Mouse (Mus musculus) G1E-ER4 (cell line): ENCODE data around the gene Lrrc51. TPM values are rescaled to one million over a fixed set of nuclear protein-coding genes. Genes with fewer than 3 reads are reported as not detected.

Experiments
- GATA1 ChIP-seq: IDR thresholded peaks from one replicate; pipeline ENCODE4 v1.8.0; 2012; ENCODE audit warnings: low read length, inconsistent platforms
- polyA plus RNA-seq: library from polyadenylated mRNA; stranded (reverse); fragments of >175 nt; gene quantifications from 2 replicates; pipeline ENCODE4 v1.2.3, GENCODE M21; 2012

The Lrrc51 gene
- polyA plus RNA-seq, result 0.21 and 0.38 TPM in 2 replicates

- no peak for TF ChIP-seq GATA1
Measured at GRCm38 (mm10) chr7:101933751-101934240, at the start of gene Lrrc51, which contains the start of gene Numa1. Gene Lrrc51, minus strand, starts transcription at chr7:101933895. Gene Numa1, plus strand, starts transcription at chr7:101934111.

DNA sequence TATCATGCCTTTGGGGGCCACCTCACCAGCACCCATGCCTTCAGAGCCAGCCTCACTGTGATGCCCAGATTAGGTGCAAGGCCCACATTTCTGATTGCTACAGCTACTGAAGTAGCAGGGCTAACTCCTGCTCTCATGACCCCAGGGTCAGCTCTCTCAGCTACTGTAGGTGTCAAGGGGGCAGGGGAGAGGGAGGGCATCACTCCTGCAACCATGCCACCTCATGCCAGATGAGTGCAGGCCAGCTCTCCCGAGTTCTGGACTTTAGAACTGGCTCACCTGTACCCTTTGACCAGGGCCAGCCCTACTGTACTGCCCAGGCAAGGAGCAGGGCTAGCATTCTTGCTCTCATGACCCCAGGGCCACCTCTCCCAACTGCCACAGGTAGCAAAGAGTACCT is 49.0 kb upstream of the Lrrc51 start:
- TF ChIP-seq GATA1, result no peak

DNA sequence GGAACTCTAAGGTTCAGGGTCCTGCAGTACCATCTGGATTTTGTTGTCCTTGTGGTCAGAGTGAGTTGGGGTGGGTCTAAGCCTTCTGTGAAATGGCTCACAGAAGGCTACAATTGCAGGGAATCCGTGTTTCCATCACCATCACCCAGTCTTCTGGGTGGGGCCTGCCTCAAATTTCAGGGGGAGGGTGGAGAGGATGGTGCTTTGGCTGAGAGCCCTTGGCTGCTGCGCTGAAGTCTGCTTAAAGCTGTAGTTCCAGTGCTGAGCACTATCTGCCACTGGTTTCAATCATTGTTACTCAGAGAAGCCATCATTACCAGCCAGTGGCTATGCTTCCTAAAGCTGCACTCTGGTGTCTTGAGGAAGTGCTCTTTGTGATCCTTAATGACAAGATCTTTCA is 40.8 kb upstream of the Lrrc51 start:
- TF ChIP-seq GATA1, result no peak

- TF ChIP-seq GATA1, result no peak
Measured at GRCm38 (mm10) chr7:101973730-101974129, 40.0 kb upstream of the Lrrc51 start.

DNA sequence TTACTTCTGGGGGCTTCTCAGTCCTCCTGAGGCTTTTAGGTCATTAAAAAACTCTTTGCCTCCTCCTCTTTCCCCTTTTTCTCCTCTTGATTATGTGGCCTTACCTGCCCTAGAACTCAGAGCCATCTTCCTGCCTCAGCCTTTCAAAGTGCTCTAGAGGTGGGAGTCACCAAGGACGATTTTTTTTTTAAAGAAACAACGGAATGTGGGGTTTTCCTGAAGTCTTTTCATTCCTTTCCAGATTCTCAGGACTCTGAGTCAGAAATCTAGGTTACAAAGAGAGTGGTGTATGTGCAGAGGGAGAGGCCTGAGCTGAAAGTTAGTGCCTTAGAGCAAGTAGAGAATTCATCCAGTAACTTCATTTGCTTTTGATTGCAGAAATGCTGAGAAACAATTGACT is 38.0 kb upstream of the Lrrc51 start:
- no peak for TF ChIP-seq GATA1

DNA sequence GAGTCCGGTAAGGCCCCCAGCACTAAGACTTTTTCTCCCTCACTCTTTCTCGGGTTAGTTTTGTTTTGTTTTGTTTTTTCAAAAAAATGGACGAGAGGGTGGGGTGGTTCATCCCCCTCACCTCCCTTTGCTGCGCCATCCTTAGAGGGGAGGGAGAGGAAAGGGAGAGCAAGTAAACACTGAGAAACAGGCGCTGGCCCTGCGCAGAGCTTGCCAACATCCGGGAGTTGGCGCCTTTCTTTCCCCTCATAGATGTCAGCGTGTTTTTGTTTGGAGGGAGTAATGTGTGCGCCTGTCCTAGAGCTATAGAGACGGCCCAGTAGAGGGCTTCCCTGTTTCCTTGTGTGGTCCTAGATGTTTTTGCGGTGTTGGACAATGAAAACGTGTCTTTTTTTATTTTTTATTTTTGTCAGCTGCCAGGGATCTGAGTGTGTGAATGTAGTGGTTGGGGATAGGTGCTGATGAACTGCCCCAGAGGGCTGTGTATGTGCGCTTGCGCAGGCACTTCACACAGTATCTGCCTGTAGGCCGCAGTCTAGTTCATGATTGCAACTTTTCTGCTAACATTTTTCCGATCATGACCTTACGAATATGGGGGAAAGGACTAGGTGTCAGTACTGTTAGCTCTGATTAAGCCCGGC is 37.2 kb upstream of the Lrrc51 start:
- no peak for TF ChIP-seq GATA1

GRCm38 (mm10) chr7:101970429-101970775 is 36.7 kb upstream of the Lrrc51 start:
- TF ChIP-seq GATA1, result no peak

DNA sequence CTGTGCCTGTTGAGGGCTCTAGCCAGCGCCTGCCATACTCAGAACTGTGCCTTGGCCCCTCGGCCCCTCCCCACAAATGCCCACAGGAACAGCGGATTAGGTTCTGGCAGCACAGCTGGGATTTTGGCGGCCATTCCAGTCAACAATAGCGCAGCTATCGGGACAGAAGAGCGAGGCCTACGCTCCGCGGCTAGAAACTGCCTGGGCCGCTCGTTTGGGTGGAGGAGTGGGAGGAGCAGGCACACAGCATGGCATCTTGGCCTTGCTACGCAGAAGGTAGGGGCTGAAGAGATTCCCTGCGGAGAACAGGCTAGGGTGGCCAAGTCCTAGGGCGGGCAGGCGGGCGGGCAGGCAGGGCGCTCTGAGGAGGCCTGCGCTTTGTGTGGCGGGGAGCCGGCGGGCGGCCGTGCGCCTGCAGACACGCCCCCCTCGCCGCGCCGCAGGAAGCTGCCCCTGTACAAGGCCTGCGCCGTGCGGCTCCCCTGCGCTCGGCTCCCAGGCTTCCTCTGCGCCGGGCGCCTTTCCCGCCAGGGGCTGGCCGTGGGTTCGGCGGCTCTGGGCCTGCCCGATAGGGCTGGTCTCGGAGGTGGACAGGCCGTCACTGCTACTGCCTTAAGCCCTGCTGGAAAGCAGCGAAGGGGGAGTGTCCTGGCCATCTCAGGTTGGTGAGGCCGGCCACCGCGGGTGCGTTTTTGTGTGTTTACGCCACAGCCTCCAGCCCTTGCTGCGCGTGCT is 36.2 kb upstream of the Lrrc51 start:
- TF ChIP-seq GATA1, result no peak

DNA sequence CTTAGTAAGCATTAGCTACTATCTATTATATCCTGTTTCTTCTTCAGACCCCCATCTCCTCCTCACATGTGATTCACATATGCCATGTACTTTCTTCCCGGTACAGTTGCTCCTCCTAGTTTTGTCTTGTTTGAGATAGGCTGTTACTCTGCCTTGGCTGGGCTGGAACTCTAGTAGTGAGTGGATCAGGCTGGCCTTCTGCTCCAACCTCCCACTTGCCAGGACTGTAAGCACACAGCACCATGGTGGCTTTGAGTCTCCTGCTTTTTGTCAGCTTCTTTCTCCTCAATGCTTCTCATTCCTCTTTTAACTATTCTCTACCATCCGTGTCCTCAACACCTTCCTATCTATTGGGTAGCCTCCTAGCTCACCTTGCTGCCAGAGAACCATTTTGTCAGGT is 35.1 kb upstream of the Lrrc51 start:
- no peak for TF ChIP-seq GATA1

DNA sequence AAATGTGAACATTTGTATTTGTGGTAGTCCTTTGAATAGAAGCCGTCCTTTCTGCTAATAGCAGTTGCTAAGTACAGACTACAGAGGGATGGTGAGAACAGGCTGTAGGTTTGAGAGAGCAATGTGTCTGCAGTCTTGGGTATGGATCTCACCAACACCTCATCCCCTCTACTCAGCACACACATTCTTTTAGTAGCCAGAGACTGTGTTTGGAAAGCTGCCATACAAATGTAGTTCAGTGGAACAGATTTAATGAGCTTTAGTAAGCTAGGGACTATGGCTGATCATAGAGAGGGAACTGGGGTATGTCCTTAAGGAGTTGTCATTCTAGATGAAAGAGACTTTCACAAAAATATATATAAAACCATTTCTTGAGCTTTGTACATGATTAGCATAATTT is 33.6 kb upstream of the Lrrc51 start:
- no peak for TF ChIP-seq GATA1

DNA sequence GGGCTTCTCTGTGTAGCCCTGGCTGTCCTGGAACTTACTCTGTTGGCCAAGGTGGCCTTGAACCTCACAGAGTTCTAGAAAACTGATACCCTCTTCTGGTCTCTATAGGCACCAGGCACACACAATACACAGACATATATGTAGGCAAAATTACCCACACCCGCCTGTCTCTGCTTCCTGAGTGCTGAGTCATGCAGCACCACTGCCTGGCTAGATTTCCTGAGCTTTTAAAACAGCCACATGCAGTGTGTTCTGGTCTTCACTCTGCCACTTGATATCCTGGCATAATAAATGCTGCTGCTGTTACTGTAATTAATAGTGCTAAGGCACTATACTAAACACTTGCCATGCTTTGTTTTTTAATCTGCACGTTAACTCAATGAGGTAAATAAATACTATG is 31.9 kb upstream of the Lrrc51 start:
- no peak for TF ChIP-seq GATA1

DNA sequence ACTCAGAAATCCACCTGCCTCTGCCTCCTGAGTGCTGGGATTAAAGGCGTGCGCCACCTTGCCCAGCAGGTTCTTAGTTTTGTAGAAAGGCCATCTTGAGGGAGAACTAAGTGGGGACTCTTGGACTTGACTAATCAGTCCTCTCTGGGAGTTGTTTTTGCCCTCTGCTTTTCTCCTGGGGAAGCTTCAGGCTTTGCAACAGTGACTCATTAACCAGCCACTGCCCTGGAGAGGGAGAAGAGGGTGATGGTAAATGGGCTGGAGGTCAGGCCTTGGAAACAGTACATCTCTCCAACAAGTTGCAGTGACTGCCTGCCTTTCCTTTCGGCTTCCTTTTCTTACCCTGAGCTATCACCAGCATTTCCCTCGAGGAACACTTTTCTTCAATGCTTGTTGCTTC is 30.9 kb upstream of the Lrrc51 start:
- no peak for TF ChIP-seq GATA1

- no peak for TF ChIP-seq GATA1
Measured at GRCm38 (mm10) chr7:101963621-101964020, 29.9 kb upstream of the Lrrc51 start.

DNA sequence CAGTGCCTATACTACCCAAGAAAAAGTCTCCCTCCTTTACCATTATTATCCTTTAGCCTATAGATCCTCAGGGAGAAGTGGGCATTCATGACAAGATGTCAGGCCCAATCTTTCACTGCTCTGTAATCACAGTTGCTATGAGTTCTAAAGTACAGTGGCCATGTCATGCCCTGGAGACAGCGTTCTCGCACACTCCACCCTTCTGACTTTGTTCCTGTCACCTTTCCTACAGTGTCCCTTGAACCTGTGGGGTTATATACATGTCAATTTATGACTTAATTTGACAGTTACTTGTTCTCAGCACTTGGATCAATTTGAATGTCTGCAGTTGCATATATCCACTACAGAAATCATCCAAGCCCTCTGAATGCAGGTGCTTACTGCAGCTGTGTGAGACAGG is 29.1 kb upstream of the Lrrc51 start:
- no peak for TF ChIP-seq GATA1

GRCm38 (mm10) chr7:101956911-101957310 is 23.2 kb upstream of the Lrrc51 start:
- no peak for TF ChIP-seq GATA1

- TF ChIP-seq GATA1, result no peak
Measured at GRCm38 (mm10) chr7:101956481-101956880, 22.8 kb upstream of the Lrrc51 start.

DNA sequence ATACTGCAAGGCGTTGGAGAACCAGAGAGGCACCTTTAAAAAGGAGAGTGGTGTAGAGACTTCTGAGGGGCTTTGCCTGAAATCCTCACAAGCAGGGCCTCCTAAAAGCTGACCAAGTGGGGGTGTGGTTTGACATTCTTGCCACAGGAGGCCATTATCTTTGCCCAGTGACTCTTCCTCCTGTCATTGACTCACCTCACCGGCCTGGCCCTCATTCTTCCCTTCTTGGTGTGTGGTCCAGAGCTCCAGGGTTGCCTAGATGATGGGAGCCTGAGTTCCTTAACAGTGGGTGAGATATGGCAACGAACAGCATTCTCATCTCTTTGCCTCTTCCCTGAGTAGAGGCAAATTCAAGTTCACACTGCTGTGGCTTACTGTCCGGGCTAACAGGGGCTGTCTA is 22.2 kb upstream of the Lrrc51 start:
- no peak for TF ChIP-seq GATA1
